Mouse (Mus musculus) neutrophil, adult 5-6 weeks (primary cell): ENCODE data around the gene Tcf20. TPM values are rescaled to one million over a fixed set of nuclear protein-coding genes. Genes with fewer than 3 reads are reported as not detected.

Source experiments
- ATAC-seq: fragments of 151-379, 151-347 bp; 2 replicates; pipeline ENCODE4 v1.8.0; 2017; ENCODE audit warnings: mild to moderate bottlenecking, moderate TSS enrichment; ENCODE audit not compliant: insufficient number of reproducible peaks, poor library complexity, low FRiP score, severe bottlenecking; ENCODE audit errors: extremely low read depth
- total RNA-seq: library from RNA; stranded (forward); fragments of 200-1000 nt; gene quantifications from 2 replicates; pipeline ENCODE4 v1.2.3, GENCODE M21; 2017

The Tcf20 gene
- total RNA-seq, 1 experiment from 2014 or later = 138 TPM

DNA sequence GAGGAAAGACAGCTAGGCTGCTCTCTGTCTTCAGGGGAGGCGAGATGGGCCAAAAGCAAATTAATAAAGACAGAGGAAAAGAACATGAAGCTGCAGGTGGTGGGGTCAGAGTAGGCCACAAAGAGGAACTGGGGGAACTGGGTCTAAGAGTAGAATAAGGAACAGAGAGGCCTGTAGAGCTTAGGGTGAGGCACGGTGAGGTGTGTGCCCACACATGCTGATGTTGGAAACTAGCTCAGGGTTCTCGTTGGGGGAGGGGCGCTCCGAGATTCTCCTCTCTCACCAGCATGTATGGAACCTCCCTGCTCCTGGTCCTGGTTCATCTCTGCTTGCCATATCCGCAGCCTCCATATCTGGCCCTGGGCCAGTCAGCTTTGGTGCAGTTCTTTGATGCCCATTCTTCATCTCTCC is 11.1 kb upstream of the Tcf20 start:
- peak; percentile 56; the same call in 1 of the 2 replicates for ATAC-seq

DNA sequence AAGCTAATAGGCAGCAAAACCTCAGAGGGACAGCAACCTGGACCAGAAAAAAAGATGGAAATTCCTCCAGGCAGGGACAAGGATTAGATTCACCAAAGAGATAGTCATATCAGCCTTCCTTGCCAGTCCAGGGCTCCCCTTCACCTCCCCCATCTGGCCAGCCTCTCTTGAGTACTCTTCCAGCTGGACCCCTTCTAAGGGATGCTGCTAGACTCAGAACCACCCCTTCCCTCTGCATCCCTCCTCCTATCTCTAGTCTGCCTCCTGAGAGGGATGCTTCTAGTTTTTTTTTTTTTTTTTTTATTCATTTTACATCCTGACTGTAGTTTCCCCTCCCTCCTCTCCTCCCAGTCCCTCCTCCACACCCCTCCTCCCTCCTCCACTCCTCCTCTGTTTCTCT is 8.8 kb upstream of the Tcf20 start:
- ATAC-seq = no peak

GRCm38 (mm10) chr15:82995239-82995638 is 7.6 kb upstream of the Tcf20 start:
- ATAC-seq = no peak

DNA sequence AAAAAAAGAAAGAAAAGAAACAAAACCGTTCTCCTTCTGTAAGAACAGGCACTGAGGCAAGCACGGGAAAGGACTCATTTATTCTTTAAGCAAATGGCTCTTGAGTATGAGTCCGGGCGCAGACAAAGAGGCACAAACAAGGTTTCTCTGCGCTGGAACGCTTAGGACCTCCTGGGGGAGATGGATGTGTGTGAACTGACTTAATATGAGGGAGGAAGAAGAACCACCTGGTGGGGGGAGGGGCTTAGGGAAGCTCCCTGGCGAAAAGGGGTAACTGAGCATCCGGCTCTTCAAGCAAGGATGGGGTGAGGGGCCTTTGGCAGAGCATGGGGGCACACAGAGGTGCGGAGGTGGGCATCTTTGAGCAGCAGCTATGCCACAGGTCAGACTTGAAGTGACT is 5.2 kb upstream of the Tcf20 start:
- no peak for ATAC-seq

- no peak for ATAC-seq
These were observed 4.6 kb upstream of the Tcf20 start for GRCm38 (mm10) chr15:82992079-82992783.

GRCm38 (mm10) chr15:82989190-82989704 is 1.6 kb upstream of the Tcf20 start:
- no peak for ATAC-seq

- ATAC-seq = 0 out of 2 replicates have a peak, but pooled peaks have one; percentile 2
These were observed 499 bp downstream of the Tcf20 start for GRCm38 (mm10) chr15:82987014-82987731.

DNA sequence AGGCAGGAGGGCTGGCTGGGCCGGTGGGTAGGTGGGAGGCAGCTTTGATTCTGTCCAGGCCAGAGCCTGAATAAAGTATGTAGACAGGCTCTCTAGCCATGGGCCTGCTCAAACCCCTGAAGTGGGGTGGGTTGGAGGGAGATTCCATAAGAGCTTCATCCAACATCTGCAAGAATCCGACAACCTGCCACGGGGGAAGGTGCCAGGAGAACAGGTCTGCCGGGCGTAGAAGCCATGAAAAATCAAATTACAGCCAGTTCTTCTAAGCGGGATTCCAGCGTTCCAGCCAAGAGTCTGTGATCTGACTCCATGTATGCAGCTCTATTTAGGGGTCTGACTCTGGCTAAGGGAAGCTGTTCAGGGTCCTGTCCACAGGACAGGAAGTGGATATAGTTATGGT is 3.1 kb downstream of the Tcf20 start:
- ATAC-seq = no peak

DNA sequence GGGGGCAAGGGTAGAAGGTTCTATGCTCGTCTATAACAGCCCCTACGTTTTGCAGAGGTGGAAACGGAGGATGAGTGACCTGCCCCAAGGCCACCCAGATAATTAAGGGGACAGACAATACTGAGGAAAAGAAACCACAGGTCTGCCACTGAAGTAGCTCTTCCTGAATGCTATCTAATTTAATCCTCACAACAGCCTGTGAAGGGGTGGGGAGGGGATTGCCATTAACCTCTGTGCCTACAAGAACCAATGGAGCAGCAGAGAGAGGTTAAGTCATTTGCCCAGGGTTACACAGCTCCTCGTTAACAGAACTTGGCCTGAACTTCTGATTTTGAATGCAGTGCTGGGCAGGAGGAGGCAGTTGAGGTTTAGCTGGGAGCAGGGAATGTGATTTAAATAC is 3.6 kb downstream of the Tcf20 start:
- ATAC-seq = no peak

- no peak for ATAC-seq
These were observed 4.2 kb downstream of the Tcf20 start for GRCm38 (mm10) chr15:82983416-82984026.

- no peak for ATAC-seq
These were observed 4.8 kb downstream of the Tcf20 start for GRCm38 (mm10) chr15:82982724-82983415.

DNA sequence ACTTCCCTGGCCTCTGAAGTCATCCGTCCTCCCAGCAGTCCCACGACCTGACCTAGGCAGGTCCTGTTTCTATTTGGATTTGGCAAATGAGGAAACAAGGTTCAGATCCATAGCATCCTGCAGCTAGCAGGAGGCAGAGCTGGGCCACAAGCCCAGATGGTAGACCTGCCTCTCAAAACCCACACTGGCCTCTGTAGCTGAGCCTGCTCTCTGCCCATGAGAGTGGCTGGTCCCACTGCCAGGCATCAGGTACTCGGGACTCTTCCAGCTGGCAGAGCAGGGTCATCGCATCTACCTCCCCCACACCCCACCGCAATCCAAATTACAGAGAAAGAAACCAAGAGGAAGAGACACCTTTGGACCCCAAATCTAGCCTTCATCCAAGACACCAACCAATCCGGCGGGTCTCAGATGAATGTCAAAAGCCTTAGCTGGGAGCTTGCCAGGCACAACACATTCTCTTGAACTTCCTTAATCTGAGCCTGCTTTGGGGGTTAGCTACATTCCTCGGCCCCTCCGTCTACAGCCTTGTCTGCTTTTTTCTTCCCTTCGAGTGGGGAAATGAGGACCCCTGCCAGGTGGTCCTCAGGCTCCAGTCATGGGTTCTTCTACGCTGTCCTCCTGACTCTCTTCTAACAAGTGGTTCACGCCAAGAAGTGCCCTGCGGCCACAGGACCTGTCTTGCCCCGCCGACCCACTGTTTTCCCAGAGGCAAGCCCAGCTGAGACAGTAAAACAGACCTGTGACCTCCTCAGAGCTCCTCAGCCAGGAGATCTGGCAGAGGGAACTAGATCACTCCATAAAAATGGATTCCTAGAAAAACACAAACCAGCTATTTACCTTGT is 5.8 kb downstream of the Tcf20 start:
- no peak for ATAC-seq

GRCm38 (mm10) chr15:82979531-82979930 is 8.1 kb downstream of the Tcf20 start:
- ATAC-seq = no peak

- ATAC-seq = no peak
These were observed 13.2 kb downstream of the Tcf20 start for GRCm38 (mm10) chr15:82974471-82974870.

DNA sequence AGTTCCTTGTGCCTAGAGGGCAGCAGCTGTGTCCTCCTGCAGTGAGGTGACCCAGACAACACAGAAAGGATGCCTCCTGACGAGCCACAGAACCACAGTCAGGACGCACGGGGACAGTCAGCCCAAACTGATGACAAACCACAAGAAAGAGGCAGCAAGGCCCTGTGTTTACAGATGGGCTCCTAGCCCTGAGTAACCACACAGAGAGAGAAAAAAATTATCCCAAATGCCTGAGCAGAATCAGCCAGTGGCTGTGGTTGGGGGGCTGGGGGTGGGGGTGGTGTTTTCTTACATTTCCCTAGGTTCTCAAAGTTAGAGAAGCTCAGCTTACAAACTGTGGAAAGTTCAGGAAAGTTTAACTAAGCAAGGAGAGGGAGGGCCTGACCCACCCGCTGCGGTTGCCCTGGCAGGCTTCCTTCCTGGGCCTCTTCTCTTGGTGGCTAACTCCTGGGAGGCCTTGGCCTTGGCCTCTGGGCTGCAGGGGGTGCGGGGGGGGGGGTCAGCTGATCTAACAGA is 18.4 kb downstream of the Tcf20 start:
- ATAC-seq = no peak

DNA sequence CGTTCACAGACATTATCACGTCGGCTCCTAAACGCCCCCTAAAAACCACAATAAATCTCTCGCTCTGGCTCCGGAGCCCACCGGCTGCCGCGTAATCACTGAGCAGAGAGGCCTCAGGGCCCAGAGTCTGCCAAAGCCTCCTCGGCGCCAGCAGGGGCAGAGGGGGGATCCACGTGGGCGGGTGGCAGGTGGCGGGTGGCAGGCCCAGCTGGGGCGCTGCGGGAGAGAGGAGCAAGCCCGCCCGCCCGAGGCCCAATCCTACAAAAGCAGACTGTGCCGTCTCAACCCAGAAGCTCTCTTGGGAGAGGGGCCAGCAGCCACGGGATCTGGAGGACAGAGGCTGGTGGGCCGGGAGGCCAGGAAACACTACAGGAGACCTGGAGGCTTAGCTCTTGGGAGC is 19.2 kb downstream of the Tcf20 start:
- ATAC-seq = no peak

DNA sequence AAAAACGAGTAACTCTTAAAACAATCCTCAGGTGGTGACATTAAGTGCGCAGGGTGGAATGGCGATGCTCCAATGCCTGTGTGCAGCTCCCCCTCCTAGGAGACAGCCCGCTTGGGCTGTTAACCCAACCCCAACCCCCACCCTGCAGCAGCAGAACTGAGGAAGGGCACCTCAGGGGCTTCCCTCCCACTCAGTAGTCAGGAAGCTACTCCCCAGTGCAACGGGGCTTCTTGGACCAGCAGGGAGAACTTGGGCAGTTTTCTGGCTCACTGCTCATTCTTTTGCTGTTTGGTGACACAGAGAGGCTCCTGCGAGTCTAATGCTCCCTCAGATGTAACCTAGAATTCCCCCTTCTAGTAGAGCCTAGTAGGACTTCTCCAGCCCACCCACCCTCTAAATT is 19.7 kb downstream of the Tcf20 start:
- ATAC-seq = no peak

- no peak for ATAC-seq
These were observed 23.3 kb downstream of the Tcf20 start for GRCm38 (mm10) chr15:82964266-82964825.
